Mouse (Mus musculus): ENCODE data around the gene Slc50a1.

DNA sequence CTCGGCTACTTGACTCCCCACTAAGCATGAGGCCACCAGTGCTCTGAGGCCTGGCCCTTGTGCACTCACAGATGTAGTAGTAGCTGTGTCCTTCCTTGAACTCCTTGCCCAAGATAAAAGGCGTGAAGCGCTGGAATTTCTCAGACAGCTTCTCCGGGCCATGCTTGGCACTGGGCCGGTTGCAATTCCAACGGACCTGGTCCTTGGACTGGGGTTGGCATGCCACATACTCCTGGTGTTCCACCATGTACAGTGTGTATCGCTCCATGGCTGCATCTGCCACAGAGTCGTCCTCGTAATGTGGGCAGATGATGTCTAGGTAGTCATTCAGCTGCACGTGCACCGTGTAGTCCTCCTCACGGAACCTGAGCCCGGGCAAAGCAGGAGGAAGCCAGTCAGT is 5.7 kb upstream of the Slc50a1 start:
- TF ChIP-seq CTCF (IDR thresholded peaks at IDR 0.05; ENCODE audit: low read depth) = no peak
- no peak for TF ChIP-seq EP300 (IDR thresholded peaks at IDR 0.05; ENCODE audit: low read depth)
